Mouse (Mus musculus) gastrocnemius, adult 2 months (tissue): ENCODE results near the gene Pcnx. TPM values are rescaled to one million over a fixed set of nuclear protein-coding genes. Genes with fewer than 3 reads are reported as not detected.

Experiments used
- DNase-seq: peaks from one replicate; pipeline ENCODE4 v3.0.0; 2022
- H3K27ac ChIP-seq: fragments of 200-600 bp; 2 replicates; pipeline ENCODE4 v1.8.1; 2022; ENCODE audit warnings: mild to moderate bottlenecking
- H3K4me3 ChIP-seq: fragments of 200-600 bp; 2 replicates; pipeline ENCODE4 v1.8.1; 2022; ENCODE audit warnings: mild to moderate bottlenecking, moderate library complexity
- CTCF ChIP-seq: fragments of 200-600 bp; IDR thresholded peaks from 2 replicates; pipeline ENCODE4 v1.8.1; 2022; ENCODE audit warnings: antibody characterized with exemption, mild to moderate bottlenecking, moderate library complexity
- intact Hi-C: fragments of 180-260 bp; cut with DNase I; formaldehyde crosslinking; loops from one replicate; pipeline ENCODE4 v1.15.1; 2025
- long read RNA-seq, 2 experiments: library from polyadenylated mRNA; stranded (forward); transcript quantifications; one replicate each; pipeline ENCODE4 v2.0.0; 2021
- total RNA-seq, 2 experiments: library from RNA; stranded (reverse); gene quantifications; 2 replicates each; pipeline ENCODE4 v1.2.3; 2021

The Pcnx gene
- 10 to 100 TPM; 50.3 to 51.3 TPM for total RNA-seq
- long read RNA-seq, experiment 1, partial matches to known transcripts: 5 of 6 reads
- long read RNA-seq, experiment 1, other reads (novel, unspliced or antisense): 1 of 6 reads
- long read RNA-seq, experiment 2, partial matches to known transcripts: 12 of 14 reads
- long read RNA-seq, experiment 2, other reads (novel, unspliced or antisense): 2 of 14 reads

DNA sequence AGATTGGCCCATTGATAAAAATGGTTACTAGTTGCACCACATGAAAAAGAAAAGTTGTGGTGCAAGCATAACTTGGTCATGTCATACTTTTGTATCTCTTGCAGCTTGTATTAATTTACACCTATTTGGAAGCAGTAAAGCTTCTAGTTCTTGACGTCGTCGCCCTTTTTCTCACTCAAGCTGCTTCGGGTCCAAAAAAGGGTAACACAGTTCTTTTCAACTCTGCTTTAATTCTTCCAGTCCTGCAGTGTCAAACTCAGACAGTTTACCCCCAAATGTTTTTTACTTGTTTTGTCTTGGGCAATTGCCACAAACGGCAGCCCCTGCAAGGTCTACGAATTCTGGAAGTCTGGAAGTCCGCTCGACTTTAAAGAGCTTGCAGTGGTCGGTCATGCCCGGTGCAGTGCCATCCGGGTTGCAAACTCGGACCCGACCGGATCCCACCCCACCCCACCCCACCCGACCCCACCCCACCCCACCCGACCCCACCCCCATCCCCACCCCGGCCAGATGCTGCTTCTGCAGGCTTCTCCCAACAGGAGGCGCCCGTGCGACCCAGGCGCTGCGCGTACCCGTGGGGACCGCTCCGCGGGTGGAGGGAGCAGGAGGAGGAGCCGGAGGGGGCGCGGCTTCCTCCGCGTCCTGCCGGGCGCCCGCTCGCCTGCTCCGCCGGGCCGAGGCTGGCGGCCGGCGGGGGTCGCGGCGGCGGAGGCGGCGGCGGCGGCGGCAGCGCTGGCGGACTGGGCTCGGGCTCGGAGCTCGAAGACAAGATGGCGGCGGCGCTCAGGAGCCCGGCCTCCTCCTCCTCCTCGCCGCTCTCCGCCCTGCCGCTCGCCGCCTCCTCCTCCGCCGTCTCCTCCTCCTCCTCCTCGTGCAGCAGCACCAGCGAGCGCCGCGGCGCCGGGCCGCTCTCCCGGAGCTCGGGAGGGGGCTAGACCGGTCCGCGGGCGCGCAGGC is at the start of gene Pcnx:
Pcnx (plus strand) TSS at position 673 of the 957 bp plus-strand sequence.
- intact Hi-C loops: loop anchor here (2.0 to 5.0 kb wide), 2 partner anchors 55 to 62 kb away; no protein-coding TSS in a partner anchor
- Histone ChIP-seq H3K27ac (peak within 1 kb of the TSS; percentile 97), H3K4me3 (peak within 1 kb of the TSS; percentile 96)
- peak; percentile 95 for DNase-seq
- peak; percentile 66 for TF ChIP-seq CTCF

DNA sequence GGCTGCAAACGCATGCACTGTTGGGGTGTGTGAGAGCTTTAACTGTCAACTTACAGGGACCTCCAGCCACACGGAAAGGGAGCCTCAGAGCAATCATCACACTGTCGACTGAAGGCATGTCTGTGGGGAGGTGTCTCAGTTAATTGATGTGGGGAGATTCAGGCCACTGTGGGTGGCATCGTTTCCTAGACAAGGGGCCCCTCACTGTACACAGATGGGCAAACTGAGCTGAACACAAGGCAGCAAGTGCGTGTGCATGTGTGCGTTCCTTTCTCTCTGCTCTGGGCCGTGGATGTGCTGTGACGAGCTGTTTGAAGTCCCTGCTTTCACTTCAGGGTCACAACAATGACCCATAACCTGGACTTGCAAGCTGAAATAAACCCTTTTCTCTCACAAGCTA is 49.4 kb upstream of the Pcnx start:
- Histone ChIP-seq H3K27ac (no peak overlapping the region), H3K4me3 (no peak overlapping the region)
- no peak for DNase-seq
- TF ChIP-seq CTCF: no peak
- intact Hi-C loops: no loop called here

DNA sequence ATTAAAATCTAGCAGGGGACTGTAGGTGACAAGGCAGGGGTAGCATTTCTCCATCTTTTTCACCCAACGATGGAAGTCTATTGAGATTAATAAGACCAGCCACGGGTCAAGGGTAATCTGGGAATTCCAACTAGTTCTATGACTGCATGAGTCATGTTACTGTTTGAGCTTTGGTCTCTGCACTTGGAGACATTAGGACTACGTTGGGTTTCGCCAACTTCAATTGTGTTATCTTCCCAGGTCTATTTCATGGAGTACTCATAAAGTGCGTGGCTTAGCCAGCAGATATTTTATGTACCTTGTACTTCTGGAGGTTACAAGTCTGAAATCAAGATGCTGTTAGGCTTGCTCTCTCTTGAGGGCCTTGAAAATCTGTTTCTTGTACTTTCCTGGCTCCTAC is 45.1 kb upstream of the Pcnx start:
- TF ChIP-seq CTCF: no peak
- no peak for DNase-seq
- intact Hi-C loops: no loop called here
- H3K4me3 ChIP-seq: no peak overlapping the region
- no peak overlapping the region for H3K27ac ChIP-seq

DNA sequence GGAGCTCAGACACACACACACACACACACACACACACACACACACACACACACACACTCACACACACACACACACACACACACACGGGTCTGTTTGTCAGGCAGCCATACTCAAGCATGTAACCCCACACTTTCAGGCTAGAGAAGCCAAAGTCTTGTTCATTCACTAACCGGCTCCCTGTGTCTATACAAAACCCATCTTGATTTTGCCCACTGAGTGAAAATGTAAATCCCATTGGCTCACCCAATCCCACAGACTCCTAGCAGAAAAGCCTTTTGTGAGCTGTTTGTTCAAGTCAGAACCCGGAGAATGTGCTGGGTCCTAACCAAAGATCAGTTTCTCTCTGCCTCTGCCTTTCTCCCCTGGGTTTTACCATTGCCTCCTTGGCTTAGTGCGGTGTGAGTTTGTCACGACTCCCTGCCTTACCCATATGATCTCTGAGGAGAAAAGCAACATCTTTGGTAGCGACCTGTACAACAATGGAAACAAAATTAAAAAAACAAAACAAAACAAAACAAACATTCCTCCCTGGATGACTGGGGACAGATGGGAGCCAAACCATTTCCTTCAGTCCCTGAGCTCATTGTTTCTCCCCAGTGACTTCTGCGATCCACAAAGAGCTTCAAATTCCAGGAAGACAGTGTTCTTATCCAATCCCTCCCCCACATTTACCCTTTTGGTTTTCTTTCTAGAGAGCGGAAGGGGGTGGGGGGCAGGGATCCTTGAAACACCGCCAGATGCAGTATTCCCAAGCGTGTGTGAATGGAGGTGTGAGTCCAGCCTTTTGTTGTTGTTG is 43.3 kb upstream of the Pcnx start:
- no peak for DNase-seq
- TF ChIP-seq CTCF: no peak
- intact Hi-C loops: no loop called here
- Histone ChIP-seq H3K27ac (no peak overlapping the region), H3K4me3 (peak overlapping the region; percentile 29; the same call in 1 of the 2 replicates)

- intact Hi-C loops: no loop called here
- Histone ChIP-seq H3K4me3 (no peak overlapping the region; the same call in 1 of the 2 replicates), H3K27ac (no peak overlapping the region)
- no peak for TF ChIP-seq CTCF
- DNase-seq: no peak
These were observed 42.7 kb upstream of the Pcnx start for GRCm38 (mm10) chr12:81817126-81817505.

- no peak for DNase-seq
- no peak for TF ChIP-seq CTCF
- intact Hi-C loops: no loop called here
- Histone ChIP-seq H3K4me3 (no peak overlapping the region), H3K27ac (no peak overlapping the region)
These were observed 39.1 kb upstream of the Pcnx start for GRCm38 (mm10) chr12:81820700-81821099.

- peak overlapping the region; percentile 46 for H3K27ac ChIP-seq
- DNase-seq: peak; percentile 73
- no peak for TF ChIP-seq CTCF
- H3K4me3 ChIP-seq: no peak overlapping the region
- intact Hi-C loops: no loop called here
These were observed 37.6 kb upstream of the Pcnx start for GRCm38 (mm10) chr12:81822176-81822575.

GRCm38 (mm10) chr12:81822778-81823480 is 36.9 kb upstream of the Pcnx start:
- Histone ChIP-seq H3K27ac (no peak overlapping the region), H3K4me3 (no peak overlapping the region)
- no peak for DNase-seq
- TF ChIP-seq CTCF: no peak
- intact Hi-C loops: no loop called here

GRCm38 (mm10) chr12:81828355-81828754 is 31.5 kb upstream of the Pcnx start:
- Histone ChIP-seq H3K4me3 (no peak overlapping the region), H3K27ac (no peak overlapping the region)
- no peak for DNase-seq
- TF ChIP-seq CTCF: no peak
- intact Hi-C loops: no loop called here

DNA sequence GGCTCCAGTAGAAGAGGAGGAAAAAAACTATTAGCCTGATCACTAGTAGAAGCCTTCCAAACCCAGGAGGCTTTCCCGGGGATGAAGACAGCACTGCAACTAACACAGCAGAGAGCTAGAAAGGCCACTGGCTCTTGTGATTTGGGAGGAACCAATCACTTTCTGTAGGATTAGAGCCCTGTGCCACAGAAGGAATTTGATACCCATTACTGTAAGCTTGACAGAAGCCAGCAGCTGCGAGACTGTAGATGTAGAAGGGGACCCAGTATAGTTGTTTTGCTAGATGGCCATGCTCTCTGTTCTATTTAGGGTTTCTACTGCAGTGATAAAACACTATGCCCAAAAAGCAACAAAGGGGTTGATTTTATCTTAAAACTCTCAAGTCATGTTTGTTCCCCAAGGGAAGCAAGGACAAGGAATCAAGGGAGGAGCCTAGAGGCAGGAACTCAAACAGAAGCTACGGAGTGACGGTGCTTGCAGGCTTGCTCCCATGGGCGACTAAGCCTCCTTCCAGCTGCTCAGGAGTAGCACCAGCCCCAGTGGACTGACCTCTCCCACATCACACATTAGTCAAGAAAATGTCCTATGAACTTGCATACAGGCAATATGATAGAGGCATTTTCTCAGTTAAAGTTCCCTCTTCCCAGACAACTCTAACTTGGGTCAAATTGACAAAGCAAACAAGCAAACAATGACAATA is 27.6 kb upstream of the Pcnx start:
- no peak for DNase-seq
- Histone ChIP-seq H3K27ac (no peak overlapping the region), H3K4me3 (no peak overlapping the region)
- intact Hi-C loops: no loop called here
- no peak for TF ChIP-seq CTCF

- no peak for TF ChIP-seq CTCF
- Histone ChIP-seq H3K4me3 (no peak overlapping the region), H3K27ac (no peak overlapping the region)
- intact Hi-C loops: no loop called here
- DNase-seq: no peak
These were observed 26.7 kb upstream of the Pcnx start for GRCm38 (mm10) chr12:81833094-81833493.
